Mouse (Mus musculus): Measurements from ENCODE around the gene Klhdc1. TPM values are rescaled to one million over a fixed set of nuclear protein-coding genes. Genes with fewer than 3 reads are reported as not detected.

Klhdc1 gene
- polyA plus RNA-seq, 1 experiment = 5.9 TPM

DNA sequence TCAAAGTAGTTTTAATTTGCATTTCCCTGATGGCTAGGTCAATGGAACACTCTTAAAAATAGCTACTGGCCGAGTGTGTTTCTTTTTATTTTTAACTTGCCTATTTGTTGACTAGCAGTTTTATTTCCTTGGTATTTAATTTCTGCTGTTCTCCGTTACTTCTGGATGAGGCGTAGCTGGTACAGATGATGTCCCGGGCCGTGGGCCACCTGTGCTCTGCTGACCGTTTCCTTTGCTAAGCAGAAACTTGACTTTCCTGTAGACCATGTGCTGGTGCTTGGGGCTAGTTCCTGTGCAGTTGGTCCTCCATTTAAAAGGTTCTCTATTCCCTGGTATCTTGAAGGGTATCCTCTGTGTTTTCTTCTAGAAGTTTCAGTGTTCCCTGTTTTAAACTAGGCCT is 51.4 kb downstream of the Klhdc1 start:
- Histone ChIP-seq H3K4me1 (ENCODE audit: control insufficient read depth, insufficient read depth, low read length) (0 out of 2 replicates have a peak, but pooled peaks cover 4% of the 10 kb centered on the region), H3K27ac (ENCODE audit: insufficient read depth, low read length) (no peak overlapping the region), H3K4me3 (ENCODE audit: insufficient read depth, low read length) (no peak overlapping the region)
- TF ChIP-seq POLR2A (IDR thresholded peaks at IDR 0.05; ENCODE audit: low read depth, low read length) (no peak), CTCF (IDR thresholded peaks at IDR 0.05; ENCODE audit: borderline replicate concordance, insufficient read depth, low read length) (no peak)

- H3K27ac ChIP-seq (ENCODE audit: insufficient read depth, low read length) = no peak overlapping the region
Observed at GRCm38 (mm10) chr12:69293815-69294214, 52.8 kb downstream of the Klhdc1 start.

GRCm38 (mm10) chr12:69294936-69295335 is 54.0 kb downstream of the Klhdc1 start:
- TF ChIP-seq CTCF (IDR thresholded peaks at IDR 0.05; ENCODE audit: borderline replicate concordance, insufficient read depth, low read length) (no peak), POLR2A (IDR thresholded peaks at IDR 0.05; ENCODE audit: low read depth, low read length) (no peak)
- no peak overlapping the region for H3K27ac ChIP-seq (ENCODE audit: insufficient read depth, low read length)
- 0 out of 2 replicates have a peak, but pooled peaks cover 4% of the 10 kb centered on the region for H3K4me1 ChIP-seq (ENCODE audit: control insufficient read depth, insufficient read depth, low read length)
- no peak overlapping the region for H3K4me3 ChIP-seq (ENCODE audit: insufficient read depth, low read length)

More at GRCm38 (mm10) chr12:69293815-69294214, 52.8 kb downstream of the Klhdc1 start:
- no peak for TF ChIP-seq CTCF (IDR thresholded peaks at IDR 0.05; ENCODE audit: borderline replicate concordance, insufficient read depth, low read length)
- no peak for TF ChIP-seq POLR2A (IDR thresholded peaks at IDR 0.05; ENCODE audit: low read depth, low read length)
- H3K4me3 ChIP-seq (ENCODE audit: insufficient read depth, low read length) = no peak overlapping the region
- H3K4me1 ChIP-seq (ENCODE audit: control insufficient read depth, insufficient read depth, low read length) = 0 out of 2 replicates have a peak, but pooled peaks cover 4% of the 10 kb centered on the region

- H3K27ac ChIP-seq (ENCODE audit: insufficient read depth, low read length) = no peak overlapping the region
- H3K4me3 ChIP-seq (ENCODE audit: insufficient read depth, low read length) = no peak overlapping the region
- H3K4me1 ChIP-seq (ENCODE audit: control insufficient read depth, insufficient read depth, low read length) = 0 out of 2 replicates have a peak, but pooled peaks cover 4% of the 10 kb centered on the region
- no peak for TF ChIP-seq POLR2A (IDR thresholded peaks at IDR 0.05; ENCODE audit: low read depth, low read length)
- no peak for TF ChIP-seq CTCF (IDR thresholded peaks at IDR 0.05; ENCODE audit: borderline replicate concordance, insufficient read depth, low read length)
Observed at GRCm38 (mm10) chr12:69295651-69296050, 54.7 kb downstream of the Klhdc1 start.

DNA sequence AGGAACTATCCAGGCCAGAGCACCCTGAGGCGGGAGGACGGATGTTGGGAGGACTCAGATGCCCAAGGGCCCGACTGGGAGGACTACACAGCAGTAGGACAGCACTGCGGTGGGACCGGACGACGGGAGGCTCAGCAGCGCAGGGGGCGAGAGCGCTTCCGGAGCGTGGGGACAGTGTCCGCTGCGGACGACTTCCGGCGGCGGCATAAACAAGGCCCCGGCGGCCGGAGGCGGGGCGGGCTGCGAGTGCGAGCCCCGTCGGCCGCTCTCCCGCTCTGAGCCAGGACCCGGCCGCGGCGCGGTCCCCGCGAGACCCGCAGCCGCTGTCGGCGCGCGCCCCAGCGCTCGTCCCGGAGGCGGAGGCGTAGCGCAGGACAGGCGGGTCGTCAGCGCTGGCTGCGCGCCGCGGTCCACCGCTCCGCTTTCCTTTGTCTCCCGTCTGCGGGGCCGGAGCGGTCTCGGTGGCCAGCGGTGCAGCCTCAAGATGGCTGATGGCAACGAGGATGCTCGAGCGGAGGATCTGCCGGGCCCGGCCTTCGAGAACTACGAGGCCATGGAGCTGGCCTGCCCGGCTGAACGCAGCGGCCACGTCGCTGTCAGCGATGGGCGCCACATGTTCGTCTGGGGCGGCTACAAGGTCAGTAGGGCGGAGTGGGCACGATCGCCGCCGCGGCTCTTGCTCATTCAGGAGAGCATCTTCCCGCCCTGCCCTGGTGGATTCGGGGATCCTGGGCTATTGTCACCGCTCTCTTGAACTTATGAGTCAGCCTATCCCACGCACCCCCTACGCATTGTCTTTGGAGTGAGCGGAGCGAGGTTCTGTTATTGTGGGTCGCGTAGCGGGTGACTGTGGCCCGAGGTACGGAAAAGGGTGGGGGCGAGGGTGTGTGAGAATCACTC is 55.8 kb downstream of the Klhdc1 start, which contains the start of gene Klhdc2:
TSS of gene Klhdc2 (plus strand) at position 171 of the 900 bp plus-strand sequence.
- no peak for TF ChIP-seq CTCF (IDR thresholded peaks at IDR 0.05; ENCODE audit: borderline replicate concordance, insufficient read depth, low read length)
- TF ChIP-seq POLR2A (IDR thresholded peaks at IDR 0.05; ENCODE audit: low read depth, low read length) = peak; percentile 79
- H3K4me1 ChIP-seq (ENCODE audit: control insufficient read depth, insufficient read depth, low read length) = 0 out of 2 replicates have a peak, but pooled peaks cover 4% of the 10 kb centered on the region
- peak within 1 kb of the TSS; percentile 76 for H3K27ac ChIP-seq (ENCODE audit: insufficient read depth, low read length)
- peak within 1 kb of the TSS; percentile 77 for H3K4me3 ChIP-seq (ENCODE audit: insufficient read depth, low read length)

DNA sequence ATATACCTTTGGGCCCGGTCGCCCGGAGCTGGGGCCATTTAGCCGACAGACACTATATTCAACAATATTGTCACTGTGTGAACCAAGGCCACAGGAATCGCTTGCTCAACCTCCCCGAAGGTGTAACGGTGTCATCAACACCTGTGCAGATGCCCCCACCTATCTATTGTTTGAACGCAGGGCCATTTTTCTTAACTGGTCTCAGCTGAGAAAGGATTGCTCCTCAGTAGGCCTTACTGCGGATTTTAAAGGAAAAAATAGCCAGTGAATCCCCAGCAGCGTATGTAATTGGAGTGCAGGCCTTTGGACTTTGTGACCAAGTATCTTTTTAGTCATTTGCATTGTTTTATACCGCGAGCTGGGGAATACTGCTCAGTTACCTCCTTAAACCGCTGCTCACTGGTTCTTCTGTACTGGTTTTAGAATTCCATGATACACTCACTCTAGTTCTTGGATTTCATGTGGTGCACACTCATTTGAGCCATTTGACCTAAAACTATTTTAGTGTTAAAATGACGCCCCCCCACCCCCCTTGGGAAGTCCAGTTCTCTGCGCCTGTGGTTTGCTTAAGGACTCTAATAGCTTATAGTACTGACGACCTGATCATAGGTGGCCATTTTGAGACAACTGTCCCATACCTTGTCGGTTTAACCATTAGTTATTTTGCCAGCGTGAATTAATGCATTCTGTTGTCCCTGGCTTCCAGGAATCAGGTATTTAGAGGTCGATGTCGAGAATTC is 56.6 kb downstream of the Klhdc1 start:
- Histone ChIP-seq H3K4me1 (ENCODE audit: control insufficient read depth, insufficient read depth, low read length) (0 out of 2 replicates have a peak, but pooled peaks cover 4% of the 10 kb centered on the region), H3K4me3 (ENCODE audit: insufficient read depth, low read length) (peak overlapping the region; percentile 77), H3K27ac (ENCODE audit: insufficient read depth, low read length) (peak overlapping the region; percentile 76)
- TF ChIP-seq POLR2A (IDR thresholded peaks at IDR 0.05; ENCODE audit: low read depth, low read length) (no peak), CTCF (IDR thresholded peaks at IDR 0.05; ENCODE audit: borderline replicate concordance, insufficient read depth, low read length) (no peak)

DNA sequence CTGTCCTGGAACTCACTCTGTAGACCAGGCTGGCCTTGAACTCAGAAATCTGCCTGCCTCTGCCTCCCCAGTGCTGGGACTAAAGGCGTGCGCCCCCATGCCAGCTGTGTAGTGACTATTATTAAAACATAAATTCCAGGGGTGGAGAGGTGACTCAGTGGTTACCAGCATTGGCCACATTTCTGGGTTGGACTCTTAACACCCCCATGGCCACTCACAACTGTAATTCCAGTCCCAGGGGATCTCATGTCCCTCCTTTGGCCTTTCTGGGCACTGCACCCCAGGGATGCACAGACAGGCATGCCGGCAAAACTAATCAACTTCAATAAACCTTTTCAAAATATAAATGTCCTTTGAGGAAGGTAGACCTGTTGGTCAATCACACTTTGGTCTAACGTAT is 57.3 kb downstream of the Klhdc1 start:
- no peak overlapping the region for H3K4me3 ChIP-seq (ENCODE audit: insufficient read depth, low read length)
- H3K27ac ChIP-seq (ENCODE audit: insufficient read depth, low read length) = no peak overlapping the region
- TF ChIP-seq POLR2A (IDR thresholded peaks at IDR 0.05; ENCODE audit: low read depth, low read length) (no peak), CTCF (IDR thresholded peaks at IDR 0.05; ENCODE audit: borderline replicate concordance, insufficient read depth, low read length) (no peak)
- 0 out of 2 replicates have a peak, but pooled peaks cover 4% of the 10 kb centered on the region for H3K4me1 ChIP-seq (ENCODE audit: control insufficient read depth, insufficient read depth, low read length)

DNA sequence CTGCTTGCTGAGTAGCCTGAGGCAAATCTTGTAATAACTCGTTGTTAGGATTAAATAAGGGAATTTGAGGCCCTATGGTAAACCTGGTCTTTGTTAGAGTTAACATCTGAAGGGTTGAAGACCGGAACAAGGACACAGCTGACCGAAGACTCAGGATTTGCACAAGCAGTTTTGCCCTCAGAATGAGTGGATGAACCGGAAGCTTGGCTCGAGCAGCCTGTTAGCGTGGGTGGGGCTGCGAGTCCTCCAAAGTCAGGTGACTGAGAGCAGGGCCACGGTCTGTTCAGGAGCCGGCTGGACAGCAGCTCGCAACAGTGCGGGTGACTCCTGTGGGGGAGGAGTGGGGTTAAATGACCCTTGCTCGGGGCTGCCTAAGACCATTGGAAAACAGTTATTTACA is 58.3 kb downstream of the Klhdc1 start:
- H3K27ac ChIP-seq (ENCODE audit: insufficient read depth, low read length) = no peak overlapping the region
- no peak overlapping the region for H3K4me3 ChIP-seq (ENCODE audit: insufficient read depth, low read length)
- 0 out of 2 replicates have a peak, but pooled peaks cover 4% of the 10 kb centered on the region for H3K4me1 ChIP-seq (ENCODE audit: control insufficient read depth, insufficient read depth, low read length)
- TF ChIP-seq POLR2A (IDR thresholded peaks at IDR 0.05; ENCODE audit: low read depth, low read length) = no peak
- TF ChIP-seq CTCF (IDR thresholded peaks at IDR 0.05; ENCODE audit: borderline replicate concordance, insufficient read depth, low read length) = no peak

- H3K4me1 ChIP-seq (ENCODE audit: control insufficient read depth, insufficient read depth, low read length) = 0 out of 2 replicates have a peak, but pooled peaks cover 4% of the 10 kb centered on the region
- no peak overlapping the region for H3K27ac ChIP-seq (ENCODE audit: insufficient read depth, low read length)
- TF ChIP-seq POLR2A (IDR thresholded peaks at IDR 0.05; ENCODE audit: low read depth, low read length) (no peak), CTCF (IDR thresholded peaks at IDR 0.05; ENCODE audit: borderline replicate concordance, insufficient read depth, low read length) (no peak)
- H3K4me3 ChIP-seq (ENCODE audit: insufficient read depth, low read length) = no peak overlapping the region
Observed at GRCm38 (mm10) chr12:69299831-69300230, 58.9 kb downstream of the Klhdc1 start.

All from embryonic fibroblast, embryonic 13.5 days (primary cell).